Comparison of ENCODE assay signal across 13 mouse cellular contexts in genomic region chr5:93234130-93234529, GRCm38 (mm10). TPM values are rescaled to one million over a fixed set of nuclear protein-coding genes. Genes with fewer than 3 reads are reported as not detected.
DNase-seq lines count a peak whose midpoint lies in the region; ATAC-seq lines count a peak whose summit lies in the region.
"Had no signal": no experiment of that assay in that cellular context is flagged by ENCODE, and none has a peak within 500 bp of the region (broad histone marks: within the 10 kb centered on the region; RNA-seq: fewer than 3 reads in every experiment).

No protein-coding gene starts in this region.

- peak; percentile 48 to 49 for DNase-seq in cerebellum, adult 18-20 months
- peak; percentile 25 to 43 for DNase-seq in layer of hippocampus, postnatal 10 days (ENCODE audit: low spot score in 2 of 2)
- DNase-seq in layer of hippocampus, adult 8-10 months (ENCODE audit: low spot score in 2 of 2) = no peak
- peak; percentile 78 for DNase-seq in A20 (ENCODE audit: low read depth, low spot score)
- DNase-seq in cerebellum, postnatal 10 days = peak; percentile 59 to 60
- no peak for DNase-seq in testis, postnatal 10 days (ENCODE audit: low spot score)
- DNase-seq in kidney, postnatal 14 days = no peak
- DNase-seq: adrenal gland, adult 8-10 months; heart, postnatal 14 days; lung, postnatal 10 days had no signal

- ATAC-seq in cerebellum, adult (ENCODE audit: insufficient number of reproducible peaks, low FRiP score, low TSS enrichment) = no peak
- ATAC-seq: intestine, embryonic 15.5 days; midbrain, embryonic 15.5 days had no signal

RNA-seq across cellular contexts. Expression of gene 2010109A12Rik, which starts 27.8 kb away (rescaled TPM):
- total RNA-seq in layer of hippocampus, postnatal 10 days (2021) = 1 to 10 TPM in 1 of 2 experiments, under 1 TPM in 1; 0.87 to 1.1 TPM
- total RNA-seq in layer of hippocampus, adult 8-10 months (2022) = 1 to 10 TPM; 1.1 to 1.3 (median 1.1) TPM

RNA-seq across cellular contexts. Expression of gene Ccni, which starts 27.8 kb away (rescaled TPM):
- total RNA-seq in layer of hippocampus, postnatal 10 days (2021) = 100 to 1,000 TPM; 358 to 363 TPM
- 100 to 1,000 TPM; 245 to 256 (median 250) TPM for total RNA-seq in layer of hippocampus, adult 8-10 months (2022)

RNA-seq across cellular contexts. Expression of gene Ccng2, which starts 32.9 kb away (rescaled TPM):
- total RNA-seq in layer of hippocampus, postnatal 10 days (2021) = 10 to 100 TPM; 42.6 to 52.7 TPM
- total RNA-seq in layer of hippocampus, adult 8-10 months (2022) = 10 to 100 TPM; 38.9 to 50.8 (median 45.3) TPM

Comparison
In these comparisons a context has a peak if more than half of its experiments do, and no peak if none do; other contexts are left out.
1. DNase-seq: peak in cerebellum, adult 18-20 months (2 of 2), layer of hippocampus, postnatal 10 days (2 of 2), A20 (single experiment) and cerebellum, postnatal 10 days (2 of 2); none in layer of hippocampus, adult 8-10 months (0 of 2), testis, postnatal 10 days (single experiment) and kidney, postnatal 14 days (single experiment).